Mouse (Mus musculus): ENCODE measurements around the gene Bnipl. TPM values are rescaled to one million over a fixed set of nuclear protein-coding genes. Genes with fewer than 3 reads are reported as not detected.

Gene Bnipl
- polyA plus RNA-seq, 1 experiment = 1.8 TPM

- 72% methylated on average over 16 of the region's 16 CpGs for WGBS
- H3K27me3 ChIP-seq (ENCODE audit: control insufficient read depth, insufficient read depth, low read length) = no peaks in the 10 kb centered on the region
- peaks cover 18% of the 10 kb centered on the region for H3K4me1 ChIP-seq (ENCODE audit: control insufficient read depth, insufficient read depth, low read length)
- no peak for DNase-seq
- TF ChIP-seq POLR2A (IDR thresholded peaks at IDR 0.05; ENCODE audit: borderline replicate concordance, insufficient read depth, low read length) (no peak), CTCF (IDR thresholded peaks at IDR 0.05; ENCODE audit: borderline replicate concordance, insufficient read depth, low read depth, low read length) (no peak)
- no peak overlapping the region for H3K4me3 ChIP-seq (replicated peaks; ENCODE audit: insufficient read depth, low read depth, low read length)
- H3K27ac ChIP-seq (ENCODE audit: insufficient read depth, low read length) = no peak overlapping the region
These were observed 17.6 kb downstream of the Bnipl start for GRCm38 (mm10) chr3:95233303-95233980.

- no peak overlapping the region for H3K4me3 ChIP-seq (replicated peaks; ENCODE audit: insufficient read depth, low read depth, low read length)
- 81% methylated on average over 7 of the region's 7 CpGs for WGBS
- H3K27me3 ChIP-seq (ENCODE audit: control insufficient read depth, insufficient read depth, low read length) = no peaks in the 10 kb centered on the region
- peaks cover 18% of the 10 kb centered on the region for H3K4me1 ChIP-seq (ENCODE audit: control insufficient read depth, insufficient read depth, low read length)
- H3K27ac ChIP-seq (ENCODE audit: insufficient read depth, low read length) = no peak overlapping the region
- no peak for TF ChIP-seq CTCF (IDR thresholded peaks at IDR 0.05; ENCODE audit: borderline replicate concordance, insufficient read depth, low read depth, low read length)
- no peak for TF ChIP-seq POLR2A (IDR thresholded peaks at IDR 0.05; ENCODE audit: borderline replicate concordance, insufficient read depth, low read length)
- no peak for DNase-seq
These were observed 18.2 kb downstream of the Bnipl start for GRCm38 (mm10) chr3:95232771-95233170.

- H3K4me3 ChIP-seq (replicated peaks; ENCODE audit: insufficient read depth, low read depth, low read length) = peak within 1 kb of the TSS; percentile 41
- no peaks in the 10 kb centered on the region for H3K27me3 ChIP-seq (ENCODE audit: control insufficient read depth, insufficient read depth, low read length)
- WGBS = 29% methylated on average over 13 of the region's 13 CpGs
- TF ChIP-seq POLR2A (IDR thresholded peaks at IDR 0.05; ENCODE audit: borderline replicate concordance, insufficient read depth, low read length) = no peak
- TF ChIP-seq CTCF (IDR thresholded peaks at IDR 0.05; ENCODE audit: borderline replicate concordance, insufficient read depth, low read depth, low read length) = no peak
- peak in 1 of 2 experiments; percentile 39 for DNase-seq
- H3K4me1 ChIP-seq (ENCODE audit: control insufficient read depth, insufficient read depth, low read length) = peaks cover 18% of the 10 kb centered on the region
- peak within 1 kb of the TSS; percentile 18 for H3K27ac ChIP-seq (ENCODE audit: insufficient read depth, low read length)
These were observed 19.4 kb downstream of the Bnipl start, which contains the start of gene Mllt11 for GRCm38 (mm10) chr3:95231298-95232221. Gene Mllt11, minus strand, starts transcription at chr3:95232171.

- H3K27me3 ChIP-seq (ENCODE audit: control insufficient read depth, insufficient read depth, low read length) = no peaks in the 10 kb centered on the region
- H3K4me1 ChIP-seq (ENCODE audit: control insufficient read depth, insufficient read depth, low read length) = peaks cover 19% of the 10 kb centered on the region
- TF ChIP-seq CTCF (IDR thresholded peaks at IDR 0.05; ENCODE audit: borderline replicate concordance, insufficient read depth, low read depth, low read length) (no peak), POLR2A (IDR thresholded peaks at IDR 0.05; ENCODE audit: borderline replicate concordance, insufficient read depth, low read length) (no peak)
- no peak for DNase-seq
- WGBS = 21% methylated on average over 8 of the region's 8 CpGs
- peak overlapping the region; percentile 72 for H3K4me3 ChIP-seq (replicated peaks; ENCODE audit: insufficient read depth, low read depth, low read length)
- H3K27ac ChIP-seq (ENCODE audit: insufficient read depth, low read length) = peak overlapping the region; percentile 49
These were observed 20.3 kb downstream of the Bnipl start for GRCm38 (mm10) chr3:95230495-95231297.

GRCm38 (mm10) chr3:95229781-95230494, 21.1 kb downstream of the Bnipl start:
- Histone ChIP-seq H3K4me1 (ENCODE audit: control insufficient read depth, insufficient read depth, low read length) (peaks cover 19% of the 10 kb centered on the region), H3K27ac (ENCODE audit: insufficient read depth, low read length) (peak overlapping the region; percentile 52), H3K27me3 (ENCODE audit: control insufficient read depth, insufficient read depth, low read length) (no peaks in the 10 kb centered on the region), H3K4me3 (replicated peaks; ENCODE audit: insufficient read depth, low read depth, low read length) (peak overlapping the region; percentile 72)
- DNase-seq = peak; percentile 51 to 55
- 1% methylated on average over 13 of the region's 13 CpGs for WGBS
- TF ChIP-seq POLR2A (IDR thresholded peaks at IDR 0.05; ENCODE audit: borderline replicate concordance, insufficient read depth, low read length) (no peak), CTCF (IDR thresholded peaks at IDR 0.05; ENCODE audit: borderline replicate concordance, insufficient read depth, low read depth, low read length) (no peak)

- peak overlapping the region; percentile 52 for H3K27ac ChIP-seq (ENCODE audit: insufficient read depth, low read length)
- WGBS = 1% methylated on average over 43 of the region's 43 CpGs
- peak; percentile 53 to 63 for DNase-seq
- peaks cover 19% of the 10 kb centered on the region for H3K4me1 ChIP-seq (ENCODE audit: control insufficient read depth, insufficient read depth, low read length)
- no peaks in the 10 kb centered on the region for H3K27me3 ChIP-seq (ENCODE audit: control insufficient read depth, insufficient read depth, low read length)
- TF ChIP-seq POLR2A (IDR thresholded peaks at IDR 0.05; ENCODE audit: borderline replicate concordance, insufficient read depth, low read length) (no peak), CTCF (IDR thresholded peaks at IDR 0.05; ENCODE audit: borderline replicate concordance, insufficient read depth, low read depth, low read length) (no peak)
- peak overlapping the region; percentile 72 for H3K4me3 ChIP-seq (replicated peaks; ENCODE audit: insufficient read depth, low read depth, low read length)
These were observed 21.9 kb downstream of the Bnipl start for GRCm38 (mm10) chr3:95228894-95229780.
